Mouse (Mus musculus) thymus, adult 2 months (tissue): ENCODE data around the gene Tmem176a.

Source experiments
- CTCF ChIP-seq: fragments of 200-500 bp; IDR thresholded peaks from 2 replicates; pipeline ENCODE4 v1.5.1; 2012; ENCODE audit warnings: mild to moderate bottlenecking, control low read depth, low read length, moderate library complexity, borderline replicate concordance; ENCODE audit not compliant: control insufficient read depth, poor library complexity, insufficient read depth; ENCODE audit errors: extremely low read depth
- POLR2A ChIP-seq: fragments of 200-500 bp; IDR thresholded peaks from 2 replicates; pipeline ENCODE4 v1.6.1; 2012; ENCODE audit warnings: mild to moderate bottlenecking, low read length, control low read depth, moderate library complexity; ENCODE audit not compliant: control insufficient read depth, poor library complexity, insufficient read depth; ENCODE audit errors: extremely low read depth

DNA sequence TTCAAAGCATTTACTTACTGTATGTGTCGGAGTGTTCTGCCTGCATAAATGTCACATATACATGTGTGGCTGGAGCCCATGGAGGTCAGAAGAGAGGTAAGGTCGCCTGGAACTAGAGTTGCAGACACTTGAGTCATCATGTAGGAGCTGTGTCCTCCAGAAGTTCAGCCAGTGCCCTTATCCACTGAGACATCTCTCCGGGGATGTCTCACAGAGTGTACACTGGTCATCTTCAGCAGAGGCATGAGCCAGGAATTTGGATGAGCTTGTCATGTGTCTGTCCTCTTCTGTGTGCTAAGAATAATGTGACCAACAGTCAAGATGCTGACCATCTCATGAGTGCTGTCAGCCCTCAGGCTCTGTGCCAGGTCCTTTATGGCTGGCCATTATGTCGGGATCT lies 22.1 kb downstream of the Tmem176a start:
- TF ChIP-seq CTCF (no peak), POLR2A (no peak)
